Mouse (Mus musculus) erythroid progenitor cell, adult 5-6 weeks (primary cell): ENCODE data around the gene Nfya. TPM values are rescaled to one million over a fixed set of nuclear protein-coding genes. Genes with fewer than 3 reads are reported as not detected.

ENCODE experiments used
- ATAC-seq: replicated peaks from 2 replicates; pipeline ENCODE4 v1.8.0; 2016; ENCODE audit warnings: moderate number of reproducible peaks, mild to moderate bottlenecking, moderate TSS enrichment, inconsistent platforms; ENCODE audit not compliant: poor library complexity, low FRiP score, severe bottlenecking
- total RNA-seq, 2 experiments: library from RNA; stranded (forward) in 1 of 2; stranded (reverse) in 1 of 2; fragments of 150-400 nt in 1 of 2; fragments of 186-747, 209-891 nt in 1 of 2; gene quantifications; 2 replicates each; pipeline versions ENCODE4 v1.2.3 to v1.2.4; 2015 to 2017; ENCODE audit warnings: low replicate concordance in 2 of 2

Gene Nfya
- total RNA-seq, 2 experiments from 2014 or later: 69.3 to 142 TPM

GRCm38 (mm10) chr17:48404706-48405105 is 5.0 kb downstream of the Nfya start:
- no peak for ATAC-seq

GRCm38 (mm10) chr17:48403848-48404247 is 5.9 kb downstream of the Nfya start:
- ATAC-seq: no peak

GRCm38 (mm10) chr17:48402751-48403150 is 7.0 kb downstream of the Nfya start:
- ATAC-seq: no peak

GRCm38 (mm10) chr17:48401710-48402109 is 8.0 kb downstream of the Nfya start:
- ATAC-seq: no peak

GRCm38 (mm10) chr17:48392616-48393015 is 17.1 kb downstream of the Nfya start:
- no peak for ATAC-seq

- ATAC-seq: no peak
These were observed 18.3 kb downstream of the Nfya start for GRCm38 (mm10) chr17:48391446-48391845.

- ATAC-seq: no peak
These were observed 20.3 kb downstream of the Nfya start for GRCm38 (mm10) chr17:48389442-48389841.

GRCm38 (mm10) chr17:48388666-48389065 is 21.0 kb downstream of the Nfya start:
- ATAC-seq: no peak

GRCm38 (mm10) chr17:48385786-48386461 is 23.8 kb downstream of the Nfya start:
- ATAC-seq: no peak

- no peak for ATAC-seq
These were observed 30.7 kb downstream of the Nfya start for GRCm38 (mm10) chr17:48379050-48379449.

- no peak for ATAC-seq
These were observed 33.6 kb downstream of the Nfya start for GRCm38 (mm10) chr17:48376102-48376501.

- ATAC-seq: no peak
These were observed 36.7 kb downstream of the Nfya start for GRCm38 (mm10) chr17:48372987-48373386.

GRCm38 (mm10) chr17:48371621-48372020 is 38.1 kb downstream of the Nfya start:
- ATAC-seq: no peak

GRCm38 (mm10) chr17:48366806-48367205 is 42.9 kb downstream of the Nfya start:
- no peak for ATAC-seq

GRCm38 (mm10) chr17:48365511-48366155 is 44.1 kb downstream of the Nfya start:
- no peak for ATAC-seq

- no peak for ATAC-seq
These were observed 46.2 kb downstream of the Nfya start for GRCm38 (mm10) chr17:48363421-48363965.

GRCm38 (mm10) chr17:48362966-48363365 is 46.7 kb downstream of the Nfya start:
- ATAC-seq: no peak

- no peak for ATAC-seq
These were observed 47.4 kb downstream of the Nfya start for GRCm38 (mm10) chr17:48362346-48362745.

GRCm38 (mm10) chr17:48360462-48360861 is 49.2 kb downstream of the Nfya start:
- no peak for ATAC-seq

GRCm38 (mm10) chr17:48359616-48360015 is 50.1 kb downstream of the Nfya start, which contains the start of gene Treml1:
Gene Treml1 (plus strand): TSS chr17:48359916.
- no peak for ATAC-seq

GRCm38 (mm10) chr17:48357892-48358291 is 51.8 kb downstream of the Nfya start:
- no peak for ATAC-seq
